18 mouse cellular contexts compared by ENCODE assay signal in genomic region chr14:27669939-27670338, GRCm38 (mm10).
"Had no signal": no experiment of that assay in that cellular context is flagged by ENCODE, and none has a peak within 500 bp of the region (broad histone marks: within the 10 kb centered on the region; RNA-seq: fewer than 3 reads in every experiment).

No protein-coding gene starts in this region.

- H3K36me3 ChIP-seq: limb, embryonic 12.5 days; limb, embryonic 15.5 days; liver, embryonic 15.5 days; lung, embryonic 15.5 days had no signal

- H3K27ac ChIP-seq: kidney, postnatal 0 days; limb, embryonic 12.5 days; limb, embryonic 15.5 days; liver, embryonic 15.5 days; lung, embryonic 15.5 days; stomach, postnatal 0 days had no signal

- H3K4me1 ChIP-seq: limb, embryonic 15.5 days; liver, embryonic 15.5 days; lung, embryonic 15.5 days had no signal

- H3K9ac ChIP-seq: limb, embryonic 12.5 days; limb, embryonic 15.5 days; liver, embryonic 15.5 days; lung, embryonic 15.5 days had no signal

- H3K4me3 ChIP-seq: limb, embryonic 12.5 days; limb, embryonic 15.5 days; liver, embryonic 15.5 days; lung, embryonic 15.5 days had no signal

- H3K27me3 ChIP-seq: limb, embryonic 12.5 days; limb, embryonic 15.5 days; liver, embryonic 15.5 days; lung, embryonic 15.5 days had no signal

- H3K9me3 ChIP-seq: limb, embryonic 12.5 days; limb, embryonic 15.5 days; liver, embryonic 15.5 days; lung, embryonic 15.5 days had no signal

- DNase-seq: kidney, adult 11 months; kidney, postnatal 25 days; left cerebral cortex, postnatal 4 days; lung, adult 18-20 months; lung, postnatal 10 days; lung, postnatal 4 days; midbrain, embryonic 14.5 days; right cerebral cortex, postnatal 14 days; right cerebral cortex, postnatal 4 days; thymus, adult 2 months; thymus, postnatal 14 days; thymus, postnatal 4 days had no signal
